Mouse (Mus musculus): ENCODE measurements around the gene Prkar1a. TPM values are rescaled to one million over a fixed set of nuclear protein-coding genes. Genes with fewer than 3 reads are reported as not detected.

Prkar1a gene
- total and polyA plus RNA-seq, 2 experiments from 2014 or later, result 294 to 468 TPM

- H3K27me3 ChIP-seq (ENCODE audit: insufficient read depth, low read length), result no peaks in the 10 kb centered on the region
- no peak overlapping the region for H3K27ac ChIP-seq (ENCODE audit: low read depth, low read length)
- H3K4me2 ChIP-seq (ENCODE audit: low read depth), result no peak overlapping the region
- no peaks in the 10 kb centered on the region for H3K36me3 ChIP-seq (ENCODE audit: insufficient read depth)
- no peak for DNase-seq
- H3K9ac ChIP-seq, result no peak overlapping the region
- ATAC-seq, result no peak
- WGBS, result 75% methylated on average over 9 of the region's 9 CpGs
- no peaks in the 10 kb centered on the region for H3K9me3 ChIP-seq (ENCODE audit: low read length)
- H3K4me1 ChIP-seq (ENCODE audit: insufficient read depth), result no peaks in the 10 kb centered on the region
- no peak overlapping the region for H3K4me3 ChIP-seq (ENCODE audit: low read depth, low read length)
- TF ChIP-seq CTCF (IDR thresholded peaks at IDR 0.05; ENCODE audit: low read depth), result no peak
Measured at GRCm38 (mm10) chr11:109680934-109681333, 31.7 kb downstream of the Prkar1a start.

DNA sequence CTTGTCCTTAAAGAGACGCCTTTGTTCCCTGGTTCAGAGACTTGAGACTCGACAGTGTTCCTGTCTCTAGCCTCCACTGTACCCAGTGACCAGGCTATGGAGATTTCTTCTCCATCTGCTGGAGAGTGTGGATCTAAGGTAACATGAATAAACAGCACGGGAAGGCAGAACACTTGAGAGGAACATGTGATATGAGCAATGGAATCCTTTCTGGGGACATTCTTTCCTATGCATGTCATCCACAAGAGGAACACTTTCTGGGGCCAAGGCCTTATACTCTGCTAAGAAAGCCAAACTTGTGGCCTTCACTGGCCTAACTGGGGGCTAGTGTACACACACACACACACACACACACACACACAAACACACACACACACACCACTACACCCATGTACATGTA, 32.4 kb downstream of the Prkar1a start:
- Histone ChIP-seq H3K27ac (ENCODE audit: low read depth, low read length) (no peak overlapping the region), H3K4me1 (ENCODE audit: insufficient read depth) (no peaks in the 10 kb centered on the region), H3K4me3 (ENCODE audit: low read depth, low read length) (no peak overlapping the region), H3K4me2 (ENCODE audit: low read depth) (no peak overlapping the region), H3K36me3 (ENCODE audit: insufficient read depth) (no peaks in the 10 kb centered on the region), H3K9ac (no peak overlapping the region), H3K9me3 (ENCODE audit: low read length) (no peaks in the 10 kb centered on the region), H3K27me3 (ENCODE audit: insufficient read depth, low read length) (no peaks in the 10 kb centered on the region)
- no peak for ATAC-seq
- TF ChIP-seq CTCF (IDR thresholded peaks at IDR 0.05; ENCODE audit: low read depth), result no peak
- DNase-seq, result no peak
- 85% methylated on average over 3 of the region's 3 CpGs for WGBS

DNA sequence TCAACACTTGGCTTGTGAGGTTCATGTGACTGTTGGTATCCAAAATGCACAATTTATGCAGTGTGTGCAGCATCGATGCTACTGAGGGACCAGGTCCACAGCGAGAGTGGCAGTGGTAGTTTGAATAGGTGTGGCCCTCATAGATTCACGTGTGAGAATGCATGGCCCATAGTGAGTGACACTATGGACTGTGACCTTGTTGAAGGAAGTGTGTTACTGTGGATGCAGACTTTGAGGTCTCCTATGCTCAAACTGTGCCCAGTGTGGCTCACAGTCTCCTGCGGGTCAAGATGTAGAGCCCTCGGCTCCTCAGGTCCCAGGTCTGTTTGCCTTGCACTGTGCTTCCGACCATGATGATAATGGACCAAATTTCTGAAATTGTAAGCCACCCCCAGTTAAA, 33.0 kb downstream of the Prkar1a start:
- TF ChIP-seq CTCF (IDR thresholded peaks at IDR 0.05; ENCODE audit: low read depth), result no peak
- no peaks in the 10 kb centered on the region for H3K9me3 ChIP-seq (ENCODE audit: low read length)
- H3K36me3 ChIP-seq (ENCODE audit: insufficient read depth), result no peaks in the 10 kb centered on the region
- no peaks in the 10 kb centered on the region for H3K4me1 ChIP-seq (ENCODE audit: insufficient read depth)
- H3K4me3 ChIP-seq (ENCODE audit: low read depth, low read length), result no peak overlapping the region
- ATAC-seq (no peak), DNase-seq (no peak)
- no peak overlapping the region for H3K27ac ChIP-seq (ENCODE audit: low read depth, low read length)
- no peak overlapping the region for H3K4me2 ChIP-seq (ENCODE audit: low read depth)
- H3K27me3 ChIP-seq (ENCODE audit: insufficient read depth, low read length), result no peaks in the 10 kb centered on the region
- WGBS, result 90% methylated on average over 6 of the region's 6 CpGs
- H3K9ac ChIP-seq, result no peak overlapping the region

GRCm38 (mm10) chr11:109689539-109689938, 40.3 kb downstream of the Prkar1a start:
- Histone ChIP-seq H3K27me3 (ENCODE audit: insufficient read depth, low read length) (no peaks in the 10 kb centered on the region), H3K4me2 (ENCODE audit: low read depth) (no peak overlapping the region), H3K36me3 (ENCODE audit: insufficient read depth) (no peaks in the 10 kb centered on the region), H3K9me3 (ENCODE audit: low read length) (no peaks in the 10 kb centered on the region), H3K4me1 (ENCODE audit: insufficient read depth) (no peaks in the 10 kb centered on the region), H3K9ac (no peak overlapping the region), H3K27ac (ENCODE audit: low read depth, low read length) (no peak overlapping the region), H3K4me3 (ENCODE audit: low read depth, low read length) (no peak overlapping the region)
- WGBS, result 90% methylated on average over 4 of the region's 4 CpGs
- TF ChIP-seq CTCF (IDR thresholded peaks at IDR 0.05; ENCODE audit: low read depth), result no peak
- DNase-seq (no peak), ATAC-seq (no peak)

GRCm38 (mm10) chr11:109692737-109693136, 43.5 kb downstream of the Prkar1a start:
- DNase-seq, result no peak
- Histone ChIP-seq H3K4me1 (ENCODE audit: insufficient read depth) (no peaks in the 10 kb centered on the region), H3K4me3 (ENCODE audit: low read depth, low read length) (no peak overlapping the region), H3K9me3 (ENCODE audit: low read length) (no peaks in the 10 kb centered on the region), H3K27ac (ENCODE audit: low read depth, low read length) (no peak overlapping the region), H3K36me3 (ENCODE audit: insufficient read depth) (no peaks in the 10 kb centered on the region), H3K9ac (no peak overlapping the region), H3K4me2 (ENCODE audit: low read depth) (no peak overlapping the region), H3K27me3 (ENCODE audit: insufficient read depth, low read length) (no peaks in the 10 kb centered on the region)
- TF ChIP-seq CTCF (IDR thresholded peaks at IDR 0.05; ENCODE audit: low read depth), result no peak
- 31% methylated on average over 3 of the region's 3 CpGs for WGBS
- no peak for ATAC-seq

GRCm38 (mm10) chr11:109696519-109696918, 47.3 kb downstream of the Prkar1a start:
- H3K4me1 ChIP-seq (ENCODE audit: insufficient read depth), result no peaks in the 10 kb centered on the region
- no peak overlapping the region for H3K4me3 ChIP-seq (ENCODE audit: low read depth, low read length)
- WGBS, result 89% methylated on average over 4 of the region's 4 CpGs
- no peak for DNase-seq
- H3K27me3 ChIP-seq (ENCODE audit: insufficient read depth, low read length), result no peaks in the 10 kb centered on the region
- no peak for ATAC-seq
- no peak overlapping the region for H3K4me2 ChIP-seq (ENCODE audit: low read depth)
- H3K36me3 ChIP-seq (ENCODE audit: insufficient read depth), result no peaks in the 10 kb centered on the region
- H3K9ac ChIP-seq, result no peak overlapping the region
- H3K9me3 ChIP-seq (ENCODE audit: low read length), result no peaks in the 10 kb centered on the region
- TF ChIP-seq CTCF (IDR thresholded peaks at IDR 0.05; ENCODE audit: low read depth), result no peak
- H3K27ac ChIP-seq (ENCODE audit: low read depth, low read length), result no peak overlapping the region

GRCm38 (mm10) chr11:109697089-109697643, 48.0 kb downstream of the Prkar1a start:
- no peaks in the 10 kb centered on the region for H3K9me3 ChIP-seq (ENCODE audit: low read length)
- no peak overlapping the region for H3K9ac ChIP-seq
- H3K4me3 ChIP-seq (ENCODE audit: low read depth, low read length), result no peak overlapping the region
- no peak for ATAC-seq
- no peaks in the 10 kb centered on the region for H3K27me3 ChIP-seq (ENCODE audit: insufficient read depth, low read length)
- H3K36me3 ChIP-seq (ENCODE audit: insufficient read depth), result no peaks in the 10 kb centered on the region
- no peak for DNase-seq
- TF ChIP-seq CTCF (IDR thresholded peaks at IDR 0.05; ENCODE audit: low read depth), result no peak
- H3K27ac ChIP-seq (ENCODE audit: low read depth, low read length), result no peak overlapping the region
- WGBS, result 94% methylated on average over 5 of the region's 5 CpGs
- H3K4me1 ChIP-seq (ENCODE audit: insufficient read depth), result no peaks in the 10 kb centered on the region
- no peak overlapping the region for H3K4me2 ChIP-seq (ENCODE audit: low read depth)
